Mouse (Mus musculus) gastrocnemius, adult 2 months (tissue): ENCODE measurements around the gene Siah2. TPM values are rescaled to one million over a fixed set of nuclear protein-coding genes. Genes with fewer than 3 reads are reported as not detected.

Source experiments
- DNase-seq: peaks from one replicate; pipeline ENCODE4 v3.0.0; 2022
- H3K27ac ChIP-seq: fragments of 200-600 bp; 2 replicates; pipeline ENCODE4 v1.8.1; 2022; ENCODE audit warnings: mild to moderate bottlenecking
- H3K4me3 ChIP-seq: fragments of 200-600 bp; 2 replicates; pipeline ENCODE4 v1.8.1; 2022; ENCODE audit warnings: mild to moderate bottlenecking, moderate library complexity
- CTCF ChIP-seq: fragments of 200-600 bp; IDR thresholded peaks from 2 replicates; pipeline ENCODE4 v1.8.1; 2022; ENCODE audit warnings: antibody characterized with exemption, mild to moderate bottlenecking, moderate library complexity
- intact Hi-C: fragments of 180-260 bp; cut with DNase I; formaldehyde crosslinking; loops from one replicate; pipeline ENCODE4 v1.15.1; 2025
- total RNA-seq, 2 experiments: library from RNA; stranded (reverse); gene quantifications; 2 replicates each; pipeline ENCODE4 v1.2.3; 2021

Gene Siah2
- total RNA-seq, 2 experiments from 2014 or later, result 8.3 to 11.8 TPM

DNA sequence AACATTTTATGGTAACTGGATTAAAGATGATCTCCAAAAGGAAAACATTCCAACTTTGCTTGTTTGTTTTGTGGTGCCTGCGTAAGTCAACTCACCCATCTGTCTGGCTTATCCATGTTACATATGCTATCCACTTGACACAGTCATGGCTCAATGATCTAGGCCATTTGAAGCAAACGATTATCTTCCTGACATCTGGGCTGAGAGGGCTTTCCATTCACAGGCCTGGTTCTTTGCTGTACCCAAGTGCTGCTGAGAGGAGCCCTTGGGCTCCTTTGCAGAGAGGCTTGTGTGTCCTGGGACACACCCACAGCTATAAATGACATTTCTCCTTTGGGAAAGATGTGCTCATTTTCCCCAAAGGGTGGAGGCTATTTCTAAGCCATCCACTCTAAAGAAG is 13.3 kb downstream of the Siah2 start:
- peak overlapping the region; percentile 79 for H3K27ac ChIP-seq
- no peak for DNase-seq
- peak overlapping the region; percentile 30 for H3K4me3 ChIP-seq
- TF ChIP-seq CTCF, result no peak
- intact Hi-C loops, result no loop called here

DNA sequence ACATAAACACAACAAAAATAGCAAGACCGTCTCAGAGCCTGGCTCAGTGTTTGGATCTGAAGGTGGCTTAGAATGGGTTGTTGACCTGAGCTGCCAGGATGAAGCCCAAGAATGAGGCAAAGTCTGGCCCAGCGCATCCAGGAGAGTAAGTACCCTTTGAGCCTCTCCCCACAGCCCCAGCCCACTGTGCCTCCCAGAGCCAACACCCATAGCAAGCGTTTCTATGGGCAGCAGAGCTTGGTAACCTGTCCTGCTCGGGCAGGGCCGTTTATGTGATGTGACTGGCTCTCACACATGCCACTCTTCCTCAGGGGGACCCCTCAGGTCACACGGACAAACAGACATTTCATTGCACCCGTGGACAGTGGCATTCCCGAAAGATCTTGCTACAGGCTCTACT is 13.8 kb downstream of the Siah2 start:
- H3K27ac ChIP-seq, result peak overlapping the region; percentile 79
- H3K4me3 ChIP-seq, result peak overlapping the region; percentile 30
- DNase-seq, result no peak
- intact Hi-C loops, result no loop called here
- TF ChIP-seq CTCF, result no peak

DNA sequence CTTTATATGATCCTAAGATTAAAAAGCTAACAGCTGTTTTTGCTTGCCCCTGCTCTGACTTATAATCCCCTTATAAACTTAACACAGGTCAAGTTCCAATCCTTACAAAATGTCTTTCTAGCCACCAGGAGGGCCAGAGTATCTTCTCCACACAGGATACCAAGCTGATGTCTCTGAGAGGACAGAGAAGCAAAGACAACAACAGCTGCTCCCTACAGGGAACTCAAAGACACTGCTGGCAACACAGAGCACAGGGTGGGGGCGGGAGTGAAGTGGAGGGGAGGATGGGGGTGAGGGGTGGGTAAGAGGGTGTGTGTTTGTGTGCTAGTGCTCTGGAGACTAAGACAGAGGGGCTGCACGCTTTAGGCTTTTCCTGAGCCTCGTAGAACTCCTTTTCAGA is 14.6 kb downstream of the Siah2 start:
- DNase-seq, result no peak
- peak overlapping the region; percentile 79 for H3K27ac ChIP-seq
- no peak for TF ChIP-seq CTCF
- intact Hi-C loops, result no loop called here
- peak overlapping the region; percentile 13; the same call in 1 of the 2 replicates for H3K4me3 ChIP-seq

DNA sequence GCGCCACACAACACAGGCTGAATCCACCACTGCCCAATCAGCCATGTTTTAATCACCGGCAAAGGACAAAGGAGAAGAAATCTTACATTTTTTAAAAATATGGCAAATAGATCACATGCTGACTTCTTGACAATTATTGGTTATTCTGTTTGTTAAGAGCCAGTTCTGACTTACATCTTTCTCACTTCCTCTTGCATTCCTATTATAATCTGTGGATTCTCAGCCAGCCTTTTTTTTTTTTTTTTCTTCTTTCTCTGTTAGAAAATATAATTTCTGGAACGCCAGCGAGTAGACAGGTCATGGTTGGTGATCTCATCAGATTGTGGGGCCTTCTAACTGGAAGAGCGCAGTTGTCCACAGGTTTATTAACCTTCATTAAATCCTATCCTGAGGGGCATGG is 18.9 kb downstream of the Siah2 start:
- DNase-seq, result no peak
- TF ChIP-seq CTCF, result no peak
- intact Hi-C loops, result no loop called here
- no peak overlapping the region for H3K4me3 ChIP-seq
- H3K27ac ChIP-seq, result no peak overlapping the region

DNA sequence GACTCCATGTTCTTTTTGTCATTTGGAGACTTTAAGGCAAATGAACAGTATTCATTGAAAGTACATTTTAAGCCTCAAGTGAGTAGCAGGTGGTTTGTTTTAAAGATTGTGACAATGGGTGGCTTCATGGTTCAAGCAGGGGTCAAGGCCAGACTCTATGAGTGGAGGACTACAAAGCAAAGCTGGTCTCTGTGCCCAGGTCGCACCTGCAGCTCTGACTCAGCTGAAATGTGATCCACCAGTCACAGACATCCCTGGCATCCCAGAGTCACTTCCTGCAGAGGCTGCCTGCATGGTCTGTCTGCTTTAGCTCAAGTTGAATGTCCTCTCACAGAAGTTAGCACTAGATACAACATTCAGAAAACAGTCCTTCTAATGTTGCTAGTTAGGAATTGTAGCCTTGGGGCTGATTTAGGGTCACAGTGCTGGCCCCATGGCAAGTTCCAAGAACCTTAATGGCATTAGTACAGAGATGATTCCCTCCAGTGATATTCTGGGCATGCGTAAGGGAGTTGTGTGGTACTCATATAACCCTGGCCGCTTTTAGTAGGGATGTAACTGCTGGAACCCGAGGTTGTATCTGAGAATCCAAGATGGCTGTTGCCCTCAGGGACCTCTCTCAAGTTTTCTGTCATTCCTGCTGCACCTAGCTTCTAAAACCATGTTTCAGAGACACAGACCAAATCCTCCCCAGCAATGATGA is 19.6 kb downstream of the Siah2 start:
- DNase-seq, result no peak
- intact Hi-C loops, result no loop called here
- TF ChIP-seq CTCF, result no peak
- Histone ChIP-seq H3K27ac (peak overlapping the region; percentile 20; the same call in 1 of the 2 replicates), H3K4me3 (no peak overlapping the region)

DNA sequence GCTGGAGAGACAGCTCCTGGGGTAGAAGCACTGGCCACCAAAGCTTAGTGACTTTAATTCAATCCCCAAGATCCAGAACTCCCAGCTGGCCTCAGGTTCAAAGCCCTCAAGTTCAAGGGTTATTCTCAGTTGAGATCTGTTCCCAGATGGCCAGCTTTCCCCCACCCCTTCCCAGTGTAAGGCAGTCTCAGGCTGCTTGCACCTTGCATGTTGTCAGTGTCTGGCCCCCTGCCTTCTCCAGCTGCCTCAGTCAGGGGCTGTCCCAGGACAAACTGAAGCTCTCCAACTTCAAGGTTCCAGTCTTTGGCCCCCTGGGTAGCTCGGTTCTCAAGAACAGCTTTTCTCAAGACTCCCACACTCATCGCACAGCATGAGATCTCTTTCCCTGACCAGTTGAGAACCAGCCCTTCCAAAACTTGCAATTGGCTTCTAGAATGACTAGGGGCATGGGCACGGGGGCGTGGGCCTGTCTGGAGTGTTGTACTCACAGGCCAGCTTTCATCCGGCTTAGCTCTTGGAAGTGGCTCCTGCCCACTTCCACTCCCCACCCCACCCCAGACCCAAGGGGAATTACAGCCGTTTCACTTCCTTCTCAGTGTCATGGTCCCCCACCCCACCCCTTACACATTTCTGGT is 20.5 kb downstream of the Siah2 start:
- DNase-seq, result no peak
- intact Hi-C loops, result no loop called here

DNA sequence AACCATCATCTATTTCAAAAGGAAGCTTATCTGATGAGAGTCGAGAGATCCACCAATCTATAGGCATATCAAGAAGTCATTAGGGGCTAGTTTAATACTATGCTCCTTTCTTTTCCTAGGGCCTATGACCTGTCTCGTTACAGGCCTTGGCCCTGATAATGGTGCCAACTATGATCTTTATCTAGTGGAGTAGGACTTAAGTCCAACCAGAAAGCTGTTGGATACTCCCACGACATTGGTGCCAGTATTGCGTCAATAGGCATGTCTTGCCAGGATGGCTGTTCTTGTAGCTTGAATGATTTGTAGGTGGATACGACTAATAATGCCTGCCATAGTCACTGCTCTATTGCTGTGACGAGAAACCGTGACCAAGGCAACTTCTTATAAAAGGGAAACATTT is 28.2 kb downstream of the Siah2 start:
- Histone ChIP-seq H3K27ac (no peak overlapping the region), H3K4me3 (no peak overlapping the region)
- no peak for TF ChIP-seq CTCF
- intact Hi-C loops, result no loop called here
- DNase-seq, result no peak

More for the DNA sequence above, 20.5 kb downstream of the Siah2 start:
- no peak overlapping the region for H3K4me3 ChIP-seq
- peak overlapping the region; percentile 20; the same call in 1 of the 2 replicates for H3K27ac ChIP-seq
- TF ChIP-seq CTCF, result no peak

DNA sequence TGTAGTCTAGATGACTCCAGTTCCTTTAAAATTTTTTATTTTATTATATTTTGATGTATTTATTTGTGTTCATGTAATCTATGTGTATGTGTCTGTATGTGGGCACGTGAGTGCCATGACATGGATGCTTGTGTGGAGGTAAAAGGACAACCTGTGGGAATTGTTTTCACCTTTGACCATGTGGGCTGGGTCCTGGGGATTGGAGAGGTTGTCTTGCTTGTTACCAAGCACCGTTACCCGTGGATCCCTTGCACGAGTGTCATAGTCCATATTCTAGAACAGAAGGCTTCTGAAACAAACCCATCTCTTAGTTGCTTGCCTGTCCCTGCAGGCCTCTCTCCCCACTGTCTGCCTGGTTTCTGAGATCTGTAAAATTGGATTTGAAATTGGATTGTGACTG is 31.6 kb downstream of the Siah2 start:
- DNase-seq, result no peak
- Histone ChIP-seq H3K27ac (no peak overlapping the region), H3K4me3 (no peak overlapping the region)
- TF ChIP-seq CTCF, result no peak
- intact Hi-C loops, result no loop called here

DNA sequence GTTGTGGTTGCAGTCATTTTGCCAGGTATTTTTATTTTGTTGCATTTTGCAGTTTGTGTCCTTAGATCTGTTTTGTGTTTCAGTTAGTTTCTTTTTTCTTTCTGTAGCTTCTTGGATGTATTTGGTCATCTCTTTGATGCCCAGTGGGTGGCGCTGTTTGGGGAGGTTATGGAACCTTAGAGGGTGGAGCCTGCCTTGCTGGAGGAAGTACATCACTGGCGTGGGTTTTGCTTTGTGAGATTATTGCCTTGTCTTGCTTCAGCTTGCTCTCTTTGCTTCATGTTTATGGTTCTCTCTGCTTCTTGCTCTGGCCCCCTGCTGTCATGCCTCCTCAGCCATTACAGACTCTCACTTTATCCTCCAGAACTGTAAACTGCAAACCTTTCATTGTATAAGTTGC is 34.8 kb downstream of the Siah2 start:
- intact Hi-C loops, result loop anchor here (5.0 to 10.0 kb wide), 2 partner anchors 70 to 243 kb away; partner anchors contain the start of gene Tsc22d2
- Histone ChIP-seq H3K4me3 (peak overlapping the region; percentile 46), H3K27ac (no peak overlapping the region)
- peak; percentile 71 for DNase-seq
- TF ChIP-seq CTCF, result peak; percentile 71

DNA sequence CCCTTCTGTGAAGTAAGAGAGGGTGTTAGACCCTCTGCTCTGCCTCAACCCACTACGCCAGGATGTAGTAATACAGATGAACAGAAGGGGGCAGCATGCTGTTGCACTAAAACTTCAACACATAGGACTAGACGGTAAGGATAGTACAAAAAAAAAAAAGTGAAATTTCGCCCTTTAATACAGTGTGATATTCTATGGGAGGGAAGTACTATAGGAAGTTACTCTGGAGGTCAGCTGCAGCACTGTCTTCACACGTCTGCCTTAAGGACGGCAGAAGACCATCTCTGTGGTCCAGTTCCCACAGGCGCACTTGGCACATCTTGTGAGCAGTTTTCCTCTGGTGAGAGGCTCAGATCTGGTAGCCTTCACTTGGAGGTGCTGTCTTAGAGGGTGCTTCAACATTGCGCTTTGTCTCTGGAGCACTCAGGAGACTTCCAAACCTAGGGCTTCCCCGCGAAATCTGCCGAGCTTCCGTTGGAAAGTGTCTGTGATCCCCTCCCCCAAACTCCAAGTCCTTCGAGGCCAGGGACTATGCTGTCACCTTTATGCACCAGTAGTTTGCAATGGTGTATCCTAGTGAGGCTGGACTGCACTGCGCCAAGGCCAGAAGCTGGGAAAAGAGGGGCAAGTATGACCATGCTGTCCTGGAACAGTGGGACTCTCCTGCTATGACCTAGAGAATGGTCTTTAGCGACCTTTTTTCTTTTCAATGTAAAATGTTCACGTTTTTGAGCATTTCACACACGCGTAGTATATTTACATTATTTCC is 36.7 kb downstream of the Siah2 start:
- Histone ChIP-seq H3K4me3 (0 out of 2 replicates have a peak overlapping the region, but pooled peaks have one; percentile 33), H3K27ac (no peak overlapping the region)
- peak; percentile 93 for TF ChIP-seq CTCF
- intact Hi-C loops, result loop anchor here (1.0 to 10.0 kb wide), 4 partner anchors 36 to 241 kb away; partner anchors contain the start of gene Tsc22d2
- DNase-seq, result peak; percentile 47

DNA sequence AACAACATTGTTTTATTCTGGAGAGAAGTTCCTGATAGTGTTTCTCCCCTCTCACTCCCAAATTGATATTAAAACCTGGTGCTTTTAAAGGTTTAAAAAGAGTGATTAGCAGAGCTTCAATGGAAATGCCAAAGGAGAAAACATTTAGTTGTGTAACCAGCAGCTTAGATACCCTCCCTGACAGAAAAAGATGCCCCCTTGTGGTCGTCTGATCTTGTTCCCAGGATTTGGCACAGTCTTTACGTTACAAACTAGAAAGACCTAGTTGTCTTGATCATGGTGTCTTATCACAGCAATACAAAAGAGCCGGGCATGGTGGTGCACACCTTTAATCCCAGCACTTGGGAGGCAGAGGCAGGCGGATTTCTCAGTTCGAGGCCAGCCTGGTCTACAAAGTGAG is 38.3 kb downstream of the Siah2 start:
- no peak overlapping the region for H3K27ac ChIP-seq
- H3K4me3 ChIP-seq, result no peak overlapping the region
- no peak for DNase-seq
- TF ChIP-seq CTCF, result peak; percentile 53
- intact Hi-C loops, result loop anchor here (10.0 kb wide), 1 partner anchor 239 kb away; the partner anchor contains the start of gene Tsc22d2

DNA sequence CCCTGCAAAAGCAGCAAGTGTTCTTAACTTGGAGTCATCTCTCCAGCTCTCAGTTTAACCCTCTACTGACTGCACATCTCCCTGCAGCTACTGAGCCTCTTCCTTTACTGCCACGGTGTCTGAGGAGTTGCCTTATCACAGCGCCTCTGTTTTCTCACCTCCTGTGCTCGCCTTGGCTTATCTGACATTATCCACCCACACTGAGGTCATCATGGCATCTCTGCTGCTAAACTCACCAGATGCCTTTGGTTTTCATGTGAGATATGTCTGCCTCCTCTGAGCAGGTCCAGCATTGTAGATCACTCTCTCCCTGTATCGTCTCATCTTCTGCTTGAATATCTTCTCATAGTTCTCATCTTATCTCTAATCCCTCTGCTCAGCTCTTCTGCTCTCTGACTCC is 41.9 kb downstream of the Siah2 start:
- intact Hi-C loops, result loop anchor here (10.0 kb wide), 1 partner anchor 236 kb away; the partner anchor contains the start of gene Tsc22d2
- no peak for TF ChIP-seq CTCF
- H3K27ac ChIP-seq, result no peak overlapping the region
- no peak for DNase-seq
- H3K4me3 ChIP-seq, result no peak overlapping the region

DNA sequence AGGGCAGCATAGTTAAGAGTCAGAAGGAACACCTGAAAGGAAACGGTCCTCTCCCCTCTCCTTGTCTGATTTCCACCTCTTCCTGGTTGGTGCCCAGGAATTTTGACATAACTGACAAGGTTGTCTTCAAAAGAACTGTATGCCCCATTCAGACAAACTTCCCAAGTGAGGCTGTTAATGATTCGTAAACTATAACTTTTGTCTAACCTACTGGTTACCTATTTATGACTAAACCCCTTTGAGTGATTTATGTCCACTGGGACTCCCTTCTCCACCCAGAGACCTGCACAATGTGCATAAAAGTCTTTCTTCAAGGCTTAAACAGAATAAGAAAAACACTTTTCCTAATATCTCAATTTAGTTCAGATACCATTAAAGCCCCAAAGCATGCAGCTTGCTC is 45.0 kb downstream of the Siah2 start:
- intact Hi-C loops, result no loop called here
- no peak overlapping the region for H3K4me3 ChIP-seq
- no peak for TF ChIP-seq CTCF
- DNase-seq, result no peak
- H3K27ac ChIP-seq, result no peak overlapping the region
